Comparison of ENCODE assay signal across 10 mouse cellular contexts in the genomic region with DNA sequence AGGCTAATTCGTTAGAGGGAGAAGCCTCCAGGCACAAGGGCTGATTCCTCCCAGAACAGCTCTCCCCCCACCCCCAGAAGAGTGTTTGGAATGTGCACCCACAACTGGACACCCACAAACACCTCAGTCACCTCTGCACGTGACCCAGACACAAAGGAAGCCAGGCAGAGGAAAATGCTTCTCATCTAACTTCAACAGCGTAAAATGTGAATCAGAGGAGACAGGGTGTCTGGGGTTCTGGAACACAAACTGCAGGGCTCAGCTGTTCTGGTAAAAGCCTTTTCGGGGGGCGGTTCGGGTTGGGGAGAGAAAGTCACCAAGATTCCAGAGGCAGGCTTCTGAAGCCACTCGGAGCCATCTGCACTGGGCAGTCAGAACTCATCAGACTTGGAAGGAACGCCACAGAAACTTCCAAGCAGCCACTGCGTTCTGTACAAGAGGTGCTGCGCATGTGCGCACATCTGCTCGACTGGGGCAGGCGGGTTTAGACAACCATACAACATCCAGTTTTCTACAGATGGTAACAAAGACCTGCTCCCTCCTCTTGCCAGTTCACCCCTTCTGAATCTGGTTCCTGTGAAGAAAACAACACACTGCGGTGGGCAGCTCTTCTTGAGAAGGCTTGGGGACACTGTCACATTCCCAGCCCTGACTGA. TPM values are rescaled to one million over a fixed set of nuclear protein-coding genes. Genes with fewer than 3 reads are reported as not detected.
DNase-seq lines count a peak whose midpoint lies in the region; ATAC-seq and TF ChIP-seq lines count a peak whose summit lies in the region.
"Had no signal": no experiment of that assay in that cellular context is flagged by ENCODE, and none has a peak within 500 bp of the region (broad histone marks: within the 10 kb centered on the region; RNA-seq: fewer than 3 reads in every experiment).

No protein-coding gene starts in this region.

- H3K9me3 ChIP-seq in heart, embryonic 12.5 days (replicated peaks) = no peaks in the 10 kb centered on the region; the same call in 1 of the 2 replicates
- H3K9me3 ChIP-seq in hindbrain, embryonic 14.5 days (ENCODE audit: control insufficient read depth, low read length) = peaks cover 6% of the 10 kb centered on the region; the same call in 1 of the 2 replicates
- no peaks in the 10 kb centered on the region for H3K9me3 ChIP-seq in neural tube, embryonic 12.5 days
- H3K9me3 ChIP-seq: G1E; liver, embryonic 15.5 days had no signal

- H3K36me3 ChIP-seq in heart, embryonic 12.5 days = peaks cover 4% of the 10 kb centered on the region; the same call in 1 of the 2 replicates
- 0 out of 2 replicates have a peak, but pooled peaks cover 2% of the 10 kb centered on the region for H3K36me3 ChIP-seq in spleen, adult 2 months (ENCODE audit: control insufficient read depth, insufficient read depth, low read length)
- no peaks in the 10 kb centered on the region for H3K36me3 ChIP-seq in hindbrain, embryonic 14.5 days (replicated peaks; ENCODE audit: control insufficient read depth, insufficient read depth)
- no peaks in the 10 kb centered on the region for H3K36me3 ChIP-seq in neural tube, embryonic 12.5 days
- H3K36me3 ChIP-seq: liver, embryonic 15.5 days had no signal

- H3K4me2 ChIP-seq in heart, embryonic 12.5 days = no peak overlapping the region
- H3K4me2 ChIP-seq in hindbrain, embryonic 14.5 days (replicated peaks) = 0 out of 2 replicates have a peak overlapping the region, but pooled peaks have one; percentile 10
- no peak overlapping the region for H3K4me2 ChIP-seq in neural tube, embryonic 12.5 days (replicated peaks)
- H3K4me2 ChIP-seq: liver, embryonic 15.5 days had no signal

- peak overlapping the region; percentile 22; the same call in 1 of the 2 replicates for H3K9ac ChIP-seq in heart, embryonic 12.5 days
- H3K9ac ChIP-seq in hindbrain, embryonic 14.5 days = no peak overlapping the region
- no peak overlapping the region for H3K9ac ChIP-seq in neural tube, embryonic 12.5 days
- H3K9ac ChIP-seq: liver, embryonic 15.5 days had no signal

- H3K27ac ChIP-seq in heart, embryonic 12.5 days (ENCODE audit: poor library complexity, severe bottlenecking) = no peak overlapping the region
- H3K27ac ChIP-seq in spleen, adult 2 months (ENCODE audit: insufficient read depth, low read length) = peak overlapping the region; percentile 5; the same call in 1 of the 2 replicates
- no peak overlapping the region; the same call in 1 of the 2 replicates for H3K27ac ChIP-seq in hindbrain, embryonic 14.5 days
- 0 out of 2 replicates have a peak overlapping the region, but pooled peaks have one; percentile 7 for H3K27ac ChIP-seq in neural tube, embryonic 12.5 days
- H3K27ac ChIP-seq: liver, embryonic 15.5 days had no signal

- no peak for ATAC-seq in heart, embryonic 12.5 days (ENCODE audit: insufficient number of reproducible peaks, low FRiP score)
- ATAC-seq in hindbrain, embryonic 14.5 days (ENCODE audit: low FRiP score) = 0 out of 2 replicates have a peak, but pooled peaks have one; percentile 11
- no peak for ATAC-seq in neural tube, embryonic 12.5 days (ENCODE audit: low FRiP score, low read depth)

- H3K27me3 ChIP-seq in heart, embryonic 12.5 days (replicated peaks) = no peaks in the 10 kb centered on the region
- no peaks in the 10 kb centered on the region for H3K27me3 ChIP-seq in spleen, adult 2 months (ENCODE audit: control insufficient read depth, insufficient read depth, low read length)
- no peaks in the 10 kb centered on the region for H3K27me3 ChIP-seq in hindbrain, embryonic 14.5 days (ENCODE audit: control insufficient read depth, insufficient read depth, low read length)
- no peaks in the 10 kb centered on the region for H3K27me3 ChIP-seq in neural tube, embryonic 12.5 days (replicated peaks)
- H3K27me3 ChIP-seq: liver, embryonic 15.5 days had no signal

- no peak for TF ChIP-seq POLR2A in spleen, adult 2 months (IDR thresholded peaks at IDR 0.05; ENCODE audit: low read depth, low read length)

- H3K4me1 ChIP-seq in heart, embryonic 12.5 days (replicated peaks) = peaks cover 30% of the 10 kb centered on the region
- H3K4me1 ChIP-seq in spleen, adult 2 months (ENCODE audit: control insufficient read depth, insufficient read depth, insufficient read length) = peaks cover 28% of the 10 kb centered on the region; the same call in 1 of the 2 replicates
- 0 out of 2 replicates have a peak, but pooled peaks cover 4% of the 10 kb centered on the region for H3K4me1 ChIP-seq in hindbrain, embryonic 14.5 days (replicated peaks; ENCODE audit: control insufficient read depth, insufficient read depth, low read length)
- H3K4me1 ChIP-seq in neural tube, embryonic 12.5 days = peaks cover 5% of the 10 kb centered on the region; the same call in 1 of the 2 replicates

- WGBS in heart, embryonic 12.5 days = 57% methylated on average over 14 of the region's 14 CpGs
- WGBS in spleen, adult 2 months = 80% methylated on average over 14 of the region's 14 CpGs
- 56% methylated on average over 14 of the region's 14 CpGs for WGBS in hindbrain, embryonic 14.5 days
- WGBS in neural tube, embryonic 12.5 days = 60% methylated on average over 14 of the region's 14 CpGs

- DNase-seq in heart, postnatal 25 days (ENCODE audit: low spot score) = no peak
- DNase-seq in spleen, adult 2 months (ENCODE audit: low read depth in 1 of 2, low spot score in 2 of 2) = no peak
- DNase-seq in spleen, postnatal 36 days (ENCODE audit: low spot score in 2 of 2) = no peak
- no peak for DNase-seq in hindbrain, embryonic 14.5 days (ENCODE audit: low spot score)
- DNase-seq in spleen, postnatal 10 days (ENCODE audit: low spot score in 2 of 2) = no peak
- DNase-seq in urinary bladder, adult 2 months (ENCODE audit: low spot score) = no peak

- intact Hi-C loops in heart, postnatal 25 days (cut with DNase I) = no loop called here

- no peak overlapping the region for H3K4me3 ChIP-seq in heart, embryonic 12.5 days
- H3K4me3 ChIP-seq in spleen, adult 2 months (ENCODE audit: extremely low read depth, insufficient read depth, insufficient read length) = no peak overlapping the region
- H3K4me3 ChIP-seq in hindbrain, embryonic 14.5 days (replicated peaks; ENCODE audit: low read length) = no peak overlapping the region
- H3K4me3 ChIP-seq in neural tube, embryonic 12.5 days = no peak overlapping the region
- H3K4me3 ChIP-seq: liver, embryonic 15.5 days had no signal

- no peak for TF ChIP-seq CTCF in spleen, adult 2 months (IDR thresholded peaks at IDR 0.05; ENCODE audit: extremely low read depth, insufficient read depth, insufficient read length, insufficient replicate concordance)

RNA-seq across cellular contexts. Expression of gene Txk, which starts 56.0 kb away (rescaled TPM):
- not detected in 2 replicates for polyA plus RNA-seq in heart, embryonic 12.5 days (2016; fragmentation: Nextera tagmentation; extraction: Ambion mirVana)
- under 1 TPM; 0.08 to 0.14 TPM for total RNA-seq in heart, postnatal 25 days (2021)
- polyA plus RNA-seq in spleen, adult 2 months (2012; rRNA removed) = 4.2 TPM in 2 replicates
- polyA plus RNA-seq in hindbrain, embryonic 14.5 days (2014; fragmentation: Nextera tagmentation; extraction: Ambion mirVana) = 0.14 and 0.23 TPM in 2 replicates
- 0.13 TPM in 1 of 2 replicates, not detected in the other for polyA plus RNA-seq in neural tube, embryonic 12.5 days (2016; fragmentation: Nextera tagmentation; extraction: Ambion mirVana)
- polyA plus RNA-seq in urinary bladder, adult 2 months (2012; rRNA removed) = 0.60 and 0.87 TPM in 2 replicates
- polyA plus RNA-seq: G1E had no signal

RNA-seq across cellular contexts. Expression of gene Tec, which starts 59.7 kb away (rescaled TPM):
- polyA plus RNA-seq in heart, embryonic 12.5 days (2016; fragmentation: Nextera tagmentation; extraction: Ambion mirVana) = 17.1 TPM in 2 replicates
- total RNA-seq in heart, postnatal 25 days (2021) = 10 to 100 TPM; 13.9 to 15.8 TPM
- polyA plus RNA-seq in spleen, adult 2 months (2012; rRNA removed) = 12.2 and 12.5 TPM in 2 replicates
- 7.6 and 8.8 TPM in 2 replicates for polyA plus RNA-seq in hindbrain, embryonic 14.5 days (2014; fragmentation: Nextera tagmentation; extraction: Ambion mirVana)
- polyA plus RNA-seq in neural tube, embryonic 12.5 days (2016; fragmentation: Nextera tagmentation; extraction: Ambion mirVana) = 7.2 and 7.9 TPM in 2 replicates
- 4.9 and 5.0 TPM in 2 replicates for polyA plus RNA-seq in urinary bladder, adult 2 months (2012; rRNA removed)

Comparison
In these comparisons a context has a peak if more than half of its experiments do, and no peak if none do; other contexts are left out.
1. H3K27ac ChIP-seq: peak in spleen, adult 2 months (single experiment) and neural tube, embryonic 12.5 days (single experiment); none in heart, embryonic 12.5 days (single experiment) and hindbrain, embryonic 14.5 days (single experiment).